Mouse (Mus musculus) myocyte (in vitro differentiated cells): Measurements from ENCODE around the gene Krt7. TPM values are rescaled to one million over a fixed set of nuclear protein-coding genes. Genes with fewer than 3 reads are reported as not detected.

Source experiments
- H3K27me3 ChIP-seq: one replicate; pipeline ENCODE4 v1.6.1; 2011; ENCODE audit not compliant: control insufficient read depth, insufficient read depth, insufficient read length
- H3K36me3 ChIP-seq: one replicate; pipeline ENCODE4 v1.6.1; 2011; ENCODE audit not compliant: control insufficient read depth, insufficient read depth
- H3K4me2 ChIP-seq: one replicate; pipeline ENCODE4 v1.6.1; 2011; ENCODE audit warnings: low read depth, control low read depth
- H3K4me3 ChIP-seq: one replicate; pipeline ENCODE4 v1.5.1; 2011; ENCODE audit warnings: mild to moderate bottlenecking, control low read depth, moderate library complexity
- H3K79me2 ChIP-seq: one replicate; pipeline ENCODE4 v1.6.1; 2011; ENCODE audit not compliant: control insufficient read depth, insufficient read depth
- H3ac ChIP-seq: one replicate; pipeline ENCODE4 v1.6.1; 2011; ENCODE audit not compliant: control insufficient read depth, insufficient read length
- CEBPB ChIP-seq: IDR thresholded peaks from 2 replicates; pipeline ENCODE4 v1.6.1; 2011; ENCODE audit warnings: mild to moderate bottlenecking, moderate library complexity; ENCODE audit not compliant: poor library complexity, insufficient read depth, severe bottlenecking
- E2F4 ChIP-seq: IDR thresholded peaks from one replicate; pipeline ENCODE4 v1.6.1; 2011; ENCODE audit warnings: mild to moderate bottlenecking, control low read depth, moderate library complexity; ENCODE audit not compliant: insufficient read depth
- MAX ChIP-seq: IDR thresholded peaks from one replicate; pipeline ENCODE4 v1.6.1; 2011; ENCODE audit warnings: low read depth, mild to moderate bottlenecking, control low read depth
- MYOD1 ChIP-seq, 3 experiments: IDR thresholded peaks; one replicate each; pipeline ENCODE4 v1.6.1; 2011; ENCODE audit warnings: control low read depth in 2 of 3, low read depth in 2 of 3, mild to moderate bottlenecking in 2 of 3, moderate library complexity in 1 of 3; ENCODE audit not compliant: insufficient read length in 2 of 3, control insufficient read depth in 1 of 3
- MYOG ChIP-seq, 3 experiments: IDR thresholded peaks; one replicate each; pipeline ENCODE4 v1.6.1; 2011; ENCODE audit warnings: control low read depth in 2 of 3, low read depth in 2 of 3, mild to moderate bottlenecking in 2 of 3; ENCODE audit not compliant: insufficient read length in 2 of 3, control insufficient read depth in 1 of 3, insufficient read depth in 1 of 3
- POLR2A ChIP-seq: IDR thresholded peaks from one replicate; pipeline ENCODE4 v1.6.1; 2011; ENCODE audit warnings: low read depth, mild to moderate bottlenecking, control low read depth, moderate library complexity; ENCODE audit not compliant: insufficient read length
- POLR2AphosphoS2 ChIP-seq: IDR thresholded peaks from one replicate; pipeline ENCODE4 v1.6.1; 2011; ENCODE audit warnings: low read depth, control low read depth; ENCODE audit not compliant: insufficient read length
- REST ChIP-seq: IDR thresholded peaks from one replicate; pipeline ENCODE4 v1.6.1; 2011; ENCODE audit warnings: mild to moderate bottlenecking, control low read depth, moderate library complexity; ENCODE audit not compliant: insufficient read depth, insufficient read length
- SRF ChIP-seq: IDR thresholded peaks from one replicate; pipeline ENCODE4 v1.6.1; 2011; ENCODE audit warnings: low read depth; ENCODE audit not compliant: control insufficient read depth, insufficient read length
- TCF12 ChIP-seq: IDR thresholded peaks from one replicate; pipeline ENCODE4 v1.6.1; 2011; ENCODE audit warnings: mild to moderate bottlenecking, control low read depth; ENCODE audit not compliant: poor library complexity, insufficient read depth, severe bottlenecking
- TCF3 ChIP-seq: IDR thresholded peaks from one replicate; pipeline ENCODE4 v1.6.1; 2011; ENCODE audit warnings: low read depth, control low read depth; ENCODE audit not compliant: insufficient read length
- USF1 ChIP-seq: IDR thresholded peaks from one replicate; pipeline ENCODE4 v1.6.1; 2011; ENCODE audit warnings: low read depth, mild to moderate bottlenecking, control low read depth, moderate library complexity
- polyA plus RNA-seq: library from polyadenylated mRNA; unstranded; fragments of >200 nt; fragmentation: generic; extraction: Trizol; gene quantifications from one replicate; pipeline ENCODE4 v1.2.1, GENCODE M21; 2012; ENCODE audit warnings: missing spikeins

Gene Krt7
- polyA plus RNA-seq, 1 experiment: 0.04 TPM

DNA sequence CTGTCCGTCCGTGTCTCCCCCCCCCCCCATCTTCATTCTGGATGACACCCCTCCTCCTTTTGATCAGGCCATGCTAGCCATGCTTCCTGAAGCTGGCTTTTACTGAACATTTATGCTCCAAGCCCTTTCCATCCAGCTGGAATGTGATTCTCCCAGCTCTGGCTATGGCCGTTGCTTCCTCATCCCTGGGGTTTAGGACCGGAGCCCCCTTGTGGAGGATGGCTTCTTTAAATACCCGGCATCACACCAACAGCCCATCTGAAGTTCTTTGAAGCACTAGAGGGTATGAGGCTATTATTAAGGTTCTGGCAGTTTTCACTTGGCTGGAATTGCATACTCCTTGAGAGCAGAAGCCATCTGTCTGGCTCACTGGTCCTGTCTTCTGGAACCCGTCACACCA lies 10.1 kb downstream of the Krt7 start:
- H3K79me2 ChIP-seq: no peaks in the 10 kb centered on the region
- no peak overlapping the region for H3K4me3 ChIP-seq
- H3ac ChIP-seq: no peak overlapping the region
- TF ChIP-seq MYOG (IDR thresholded peaks at IDR 0.05; ENCODE audit: control insufficient read depth in 1 of 3, insufficient read depth in 1 of 3, insufficient read length in 2 of 3, low read depth in 2 of 3): no peak
- TF ChIP-seq TCF3: no peak
- no peak for TF ChIP-seq REST
- no peak for TF ChIP-seq SRF
- TF ChIP-seq POLR2AphosphoS2: no peak
- TF ChIP-seq TCF12: no peak
- no peak for TF ChIP-seq MYOD1 (IDR thresholded peaks at IDR 0.05; ENCODE audit: control insufficient read depth in 1 of 3, insufficient read length in 2 of 3, low read depth in 2 of 3)
- TF ChIP-seq E2F4: no peak
- H3K27me3 ChIP-seq: peaks cover 36% of the 10 kb centered on the region
- no peaks in the 10 kb centered on the region for H3K36me3 ChIP-seq
- H3K4me2 ChIP-seq: no peak overlapping the region

DNA sequence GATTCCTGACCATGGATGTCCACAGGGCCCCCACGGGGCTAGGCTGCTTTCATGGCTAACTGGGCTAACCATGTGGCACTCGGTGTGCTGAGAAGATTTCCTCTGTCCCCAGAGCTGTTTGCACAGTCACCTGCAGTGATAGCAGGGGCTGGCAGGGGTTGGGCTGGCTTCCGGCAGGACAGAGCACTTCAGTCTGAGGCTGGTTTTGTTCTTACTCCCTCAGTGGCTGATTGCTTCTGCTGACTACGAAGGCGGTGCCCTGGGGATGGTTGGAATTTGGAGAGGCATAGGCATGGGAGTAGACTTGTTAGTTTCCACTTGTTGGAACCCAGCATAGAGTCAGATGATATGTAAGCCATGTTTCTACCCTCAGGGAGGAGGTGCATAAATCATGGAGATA lies 14.1 kb downstream of the Krt7 start:
- Histone ChIP-seq H3K79me2 (no peaks in the 10 kb centered on the region), H3ac (no peak overlapping the region), H3K27me3 (peaks cover 57% of the 10 kb centered on the region), H3K4me2 (no peak overlapping the region), H3K4me3 (no peak overlapping the region), H3K36me3 (no peaks in the 10 kb centered on the region)
- TF ChIP-seq REST (no peak), TCF12 (no peak), MAX (no peak), TCF3 (no peak), E2F4 (no peak), USF1 (no peak), MYOG (IDR thresholded peaks at IDR 0.05; ENCODE audit: control insufficient read depth in 1 of 3, insufficient read depth in 1 of 3, insufficient read length in 2 of 3, low read depth in 2 of 3) (no peak), POLR2AphosphoS2 (no peak), MYOD1 (IDR thresholded peaks at IDR 0.05; ENCODE audit: control insufficient read depth in 1 of 3, insufficient read length in 2 of 3, low read depth in 2 of 3) (no peak), CEBPB (no peak), POLR2A (no peak), SRF (no peak)

DNA sequence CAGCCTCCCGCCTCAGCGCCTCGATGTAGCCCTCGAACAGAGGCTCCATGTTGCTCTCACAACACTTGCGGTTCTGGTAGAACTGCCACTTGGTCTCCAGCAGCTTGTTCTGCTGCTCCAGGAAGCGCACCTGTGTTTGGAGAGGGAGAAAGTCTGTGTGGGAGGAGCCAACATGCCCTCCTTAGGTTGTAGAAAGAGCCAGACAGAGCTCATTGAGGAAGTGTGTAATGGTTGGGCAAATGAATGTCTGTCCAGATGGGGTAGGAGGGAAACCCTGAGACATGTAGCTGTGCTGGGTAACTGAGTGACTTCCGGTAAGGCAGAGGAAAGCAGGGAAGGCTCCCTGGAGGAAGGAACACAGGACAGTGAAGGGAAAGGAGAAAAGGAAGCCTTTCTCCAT lies 25.8 kb downstream of the Krt7 start:
- H3K36me3 ChIP-seq: no peaks in the 10 kb centered on the region
- TF ChIP-seq POLR2AphosphoS2 (no peak), SRF (no peak), REST (no peak), CEBPB (no peak), E2F4 (no peak), USF1 (no peak), MAX (no peak)
- no peaks in the 10 kb centered on the region for H3K79me2 ChIP-seq
- no peak overlapping the region for H3K4me3 ChIP-seq
- no peak overlapping the region for H3K4me2 ChIP-seq
- H3ac ChIP-seq: no peak overlapping the region
- H3K27me3 ChIP-seq: peaks cover 76% of the 10 kb centered on the region

DNA sequence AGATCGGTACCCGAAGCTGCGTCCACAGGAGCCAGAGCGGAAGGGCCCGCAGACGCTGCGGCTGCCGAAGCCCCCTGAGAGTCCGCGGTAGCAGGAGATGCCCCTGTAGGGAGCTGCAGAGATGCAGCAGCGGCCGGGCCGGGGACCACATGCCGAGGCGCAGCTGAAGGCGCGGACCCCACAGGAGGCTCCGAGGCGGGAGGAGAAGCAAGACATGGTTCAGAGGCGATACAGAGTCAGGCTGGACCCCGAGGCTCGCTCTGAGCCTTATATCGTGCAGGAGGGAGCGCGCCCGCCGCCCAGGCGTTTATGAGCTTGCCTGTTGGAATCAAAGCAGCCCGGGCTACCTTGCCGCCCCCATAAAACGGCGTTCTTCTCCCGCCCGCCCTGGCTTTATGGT lies 27.7 kb downstream of the Krt7 start, which contains the start of gene Krt87:
Gene Krt87 (minus strand): TSS at position 250 of the 400 bp plus-strand sequence.
- TF ChIP-seq TCF3 (no peak), MYOD1 (IDR thresholded peaks at IDR 0.05; ENCODE audit: control insufficient read depth in 1 of 3, insufficient read length in 2 of 3, low read depth in 2 of 3) (no peak), SRF (no peak), CEBPB (no peak), POLR2A (no peak), MAX (no peak)
- H3K4me2 ChIP-seq: no peak within 1 kb of the TSS
- no peaks in the 10 kb centered on the region for H3K36me3 ChIP-seq
- H3K79me2 ChIP-seq: no peaks in the 10 kb centered on the region
- peaks cover 64% of the 10 kb centered on the region for H3K27me3 ChIP-seq
- no peak within 1 kb of the TSS for H3ac ChIP-seq
- no peak within 1 kb of the TSS for H3K4me3 ChIP-seq

GRCm38 (mm10) chr15:101440837-101441236 lies 30.0 kb downstream of the Krt7 start:
- Histone ChIP-seq H3K36me3 (no peaks in the 10 kb centered on the region), H3K27me3 (peaks cover 43% of the 10 kb centered on the region), H3K4me2 (no peak overlapping the region), H3ac (no peak overlapping the region), H3K4me3 (no peak overlapping the region), H3K79me2 (no peaks in the 10 kb centered on the region)
- TF ChIP-seq MYOG (IDR thresholded peaks at IDR 0.05; ENCODE audit: control insufficient read depth in 1 of 3, insufficient read depth in 1 of 3, insufficient read length in 2 of 3, low read depth in 2 of 3) (no peak), REST (no peak), SRF (no peak), POLR2A (no peak), MYOD1 (IDR thresholded peaks at IDR 0.05; ENCODE audit: control insufficient read depth in 1 of 3, insufficient read length in 2 of 3, low read depth in 2 of 3) (no peak), CEBPB (no peak), TCF12 (no peak), POLR2AphosphoS2 (no peak), MAX (no peak)

GRCm38 (mm10) chr15:101446572-101446971 lies 35.7 kb downstream of the Krt7 start:
- no peaks in the 10 kb centered on the region for H3K36me3 ChIP-seq
- H3ac ChIP-seq: no peak overlapping the region
- no peak overlapping the region for H3K4me2 ChIP-seq
- H3K27me3 ChIP-seq: no peaks in the 10 kb centered on the region
- H3K79me2 ChIP-seq: no peaks in the 10 kb centered on the region
- H3K4me3 ChIP-seq: no peak overlapping the region
- TF ChIP-seq TCF12 (no peak), E2F4 (no peak), SRF (no peak), MAX (no peak), REST (no peak), USF1 (no peak), TCF3 (no peak), POLR2A (no peak), MYOG (IDR thresholded peaks at IDR 0.05; ENCODE audit: control insufficient read depth in 1 of 3, insufficient read depth in 1 of 3, insufficient read length in 2 of 3, low read depth in 2 of 3) (no peak), CEBPB (no peak), POLR2AphosphoS2 (no peak), MYOD1 (IDR thresholded peaks at IDR 0.05; ENCODE audit: control insufficient read depth in 1 of 3, insufficient read length in 2 of 3, low read depth in 2 of 3) (no peak)
